Mouse (Mus musculus) adrenal gland, postnatal 4 days (tissue): ENCODE data around the gene Mybbp1a. TPM values are rescaled to one million over a fixed set of nuclear protein-coding genes. Genes with fewer than 3 reads are reported as not detected.
A peak's percentile ranks its signal among the peaks of the same experiment; 100 is the strongest.

Experiments
- DNase-seq, 2 experiments: peaks; one replicate each; pipeline ENCODE4 v3.0.0; 2021 to 2022; ENCODE audit warnings: low spot score in 2 of 2, mixed read lengths in 2 of 2
- total RNA-seq, 2 experiments: library from RNA; stranded (reverse); gene quantifications; 2 replicates each; pipeline ENCODE4 v1.2.3; 2021

The Mybbp1a gene
- total RNA-seq, 2 experiments from 2014 or later = 118 to 119 TPM

- no peak for DNase-seq
Observed at GRCm38 (mm10) chr11:72476074-72476625, 35.0 kb downstream of the Mybbp1a start.

DNA sequence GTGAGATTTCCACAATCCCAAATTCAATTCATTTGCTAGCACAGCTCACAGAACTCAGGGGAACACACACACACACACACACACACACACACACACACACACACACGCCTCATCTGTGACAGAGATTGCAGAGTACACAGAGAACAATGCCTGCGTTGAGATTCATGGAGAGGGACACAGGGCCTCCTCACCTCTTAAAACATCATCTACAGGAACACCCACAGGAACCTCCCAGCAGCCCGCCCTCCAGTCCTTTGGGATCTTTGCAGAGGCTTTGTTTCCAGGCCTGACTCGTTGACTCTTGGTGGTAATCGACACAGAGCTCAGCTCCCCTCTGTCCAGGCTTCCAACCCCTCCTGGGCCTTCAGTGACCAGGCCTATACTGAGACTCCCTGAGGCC is 36.0 kb downstream of the Mybbp1a start:
- DNase-seq = no peak

DNA sequence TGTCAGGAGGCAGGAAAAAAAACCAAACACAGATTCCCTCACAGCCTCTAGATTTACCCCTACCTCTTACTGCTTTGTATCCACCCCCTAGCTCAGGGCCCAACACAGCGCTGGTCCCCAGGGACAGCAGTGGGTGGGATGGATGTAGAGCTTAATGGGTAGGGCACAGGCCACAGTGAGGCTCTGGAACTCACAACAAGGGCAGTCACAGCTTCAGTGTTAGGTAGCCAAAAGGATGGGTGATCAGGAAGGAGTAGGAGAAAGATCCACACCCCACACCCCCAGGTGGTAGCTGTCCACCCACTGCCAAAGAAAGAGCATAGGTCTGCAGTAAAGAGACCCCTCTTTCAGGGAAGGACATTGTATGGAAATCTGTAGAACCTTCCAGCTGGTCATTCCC is 36.5 kb downstream of the Mybbp1a start:
- no peak for DNase-seq

GRCm38 (mm10) chr11:72478228-72478627 is 37.1 kb downstream of the Mybbp1a start:
- no peak for DNase-seq

DNA sequence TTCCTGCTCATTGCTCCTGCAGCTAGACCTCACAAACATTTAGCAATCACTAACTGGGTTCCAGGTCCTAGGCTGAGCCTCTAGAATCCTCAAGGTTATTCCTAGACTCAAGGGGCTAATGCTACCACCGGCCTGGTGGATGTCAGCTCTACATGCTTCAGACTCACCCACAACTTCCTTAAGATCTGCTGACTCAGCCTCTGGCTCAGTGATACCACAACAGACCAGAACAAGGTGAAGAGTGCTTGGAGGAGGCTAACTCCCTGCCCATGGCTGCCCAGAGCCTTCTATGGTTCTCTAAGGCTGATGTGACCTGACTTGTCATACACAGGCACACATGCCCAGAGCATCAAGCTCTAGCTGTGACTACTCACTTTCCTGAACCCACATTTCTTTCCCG is 38.3 kb downstream of the Mybbp1a start:
- no peak for DNase-seq

- DNase-seq = no peak
Observed at GRCm38 (mm10) chr11:72481313-72481712, 40.2 kb downstream of the Mybbp1a start.

- DNase-seq = no peak
Observed at GRCm38 (mm10) chr11:72481952-72482351, 40.8 kb downstream of the Mybbp1a start.

DNA sequence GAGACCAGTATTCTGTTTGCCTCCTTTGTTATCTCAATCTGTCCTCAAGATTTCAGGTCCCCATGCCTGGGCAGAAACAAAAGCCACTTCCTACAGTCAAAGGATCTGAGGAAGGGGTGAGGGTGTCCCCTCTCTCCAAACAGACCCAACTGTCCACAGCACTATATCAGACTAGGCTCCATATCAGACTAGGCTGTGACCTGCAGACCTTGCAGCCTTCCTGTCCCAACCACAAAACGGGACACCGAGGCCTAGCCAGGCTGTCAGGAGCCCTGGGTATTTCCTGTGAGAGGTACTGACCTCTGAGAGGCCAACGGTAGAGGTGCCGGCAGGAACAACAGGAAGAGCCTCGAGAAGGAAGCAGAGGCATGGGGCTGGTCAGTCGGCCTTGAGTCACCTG is 43.4 kb downstream of the Mybbp1a start:
- no peak for DNase-seq

- DNase-seq = no peak
Observed at GRCm38 (mm10) chr11:72485157-72485556, 44.0 kb downstream of the Mybbp1a start.

GRCm38 (mm10) chr11:72485960-72486359 is 44.8 kb downstream of the Mybbp1a start:
- no peak for DNase-seq

DNA sequence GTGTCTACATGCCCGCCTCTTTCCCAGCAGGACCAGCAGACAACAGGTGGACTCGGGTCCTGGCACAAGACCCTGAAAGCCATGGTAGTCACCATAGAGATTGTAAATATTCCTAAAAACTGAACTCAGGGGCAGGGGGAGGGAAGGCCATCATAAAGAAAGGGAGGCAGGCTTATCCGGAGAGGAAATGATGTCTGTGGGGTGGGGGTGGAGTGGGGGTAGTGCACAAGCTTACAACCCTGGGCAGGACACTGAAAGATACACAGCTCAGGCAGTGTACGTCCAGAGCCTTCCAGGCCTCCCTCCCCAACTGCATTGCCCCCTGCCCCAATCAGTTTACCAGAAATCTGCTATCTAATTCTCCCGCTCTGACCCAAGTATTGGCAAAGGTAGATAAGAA is 46.0 kb downstream of the Mybbp1a start:
- DNase-seq = no peak

DNA sequence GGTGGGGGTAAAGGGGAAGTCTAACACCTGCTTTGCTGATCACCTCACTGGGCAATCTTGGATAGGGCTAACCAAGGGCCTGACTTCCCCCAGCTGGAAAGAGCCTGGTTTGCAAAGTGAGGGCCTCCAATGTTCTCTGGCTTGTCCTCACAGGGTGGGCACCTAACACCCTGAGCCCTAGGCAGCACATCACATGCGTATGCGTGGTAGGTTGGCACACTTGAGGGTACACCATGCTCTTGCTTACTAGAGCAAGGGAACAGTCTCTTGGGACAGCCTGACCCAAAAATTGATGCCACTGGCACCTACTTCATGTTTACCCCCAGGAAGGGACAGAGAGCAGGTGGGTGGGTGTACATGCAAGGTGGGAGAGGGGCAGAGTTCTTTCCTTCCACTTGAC is 46.6 kb downstream of the Mybbp1a start:
- no peak for DNase-seq

GRCm38 (mm10) chr11:72488753-72489271 is 47.7 kb downstream of the Mybbp1a start:
- DNase-seq = no peak

DNA sequence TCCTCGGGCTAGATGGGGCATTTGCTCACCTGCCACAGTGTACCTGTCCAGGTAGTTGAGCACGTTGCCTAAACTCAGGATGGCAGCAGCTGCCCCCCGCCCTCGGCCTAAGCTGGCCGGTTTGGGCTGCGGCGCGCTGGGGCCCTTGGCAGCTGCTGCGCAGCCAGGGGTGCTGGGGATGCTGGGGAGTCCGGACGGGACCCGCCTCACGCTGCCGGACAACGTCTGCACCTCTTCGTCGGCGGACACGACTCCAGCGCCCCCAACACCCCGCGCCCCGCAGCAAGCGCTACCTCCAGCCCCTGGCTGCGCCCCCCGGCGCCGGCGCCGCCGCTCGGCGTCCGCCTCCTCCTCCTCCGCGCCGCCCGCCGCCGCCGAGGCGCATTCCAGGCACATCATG is 48.2 kb downstream of the Mybbp1a start:
- DNase-seq = no peak

- DNase-seq = peak; percentile 65 to 71
Observed at GRCm38 (mm10) chr11:72489881-72490301, 48.7 kb downstream of the Mybbp1a start, which contains the start of gene Spns2. Gene Spns2, minus strand, starts transcription at chr11:72489904.

GRCm38 (mm10) chr11:72491130-72491960 is 50.2 kb downstream of the Mybbp1a start:
- no peak for DNase-seq

DNA sequence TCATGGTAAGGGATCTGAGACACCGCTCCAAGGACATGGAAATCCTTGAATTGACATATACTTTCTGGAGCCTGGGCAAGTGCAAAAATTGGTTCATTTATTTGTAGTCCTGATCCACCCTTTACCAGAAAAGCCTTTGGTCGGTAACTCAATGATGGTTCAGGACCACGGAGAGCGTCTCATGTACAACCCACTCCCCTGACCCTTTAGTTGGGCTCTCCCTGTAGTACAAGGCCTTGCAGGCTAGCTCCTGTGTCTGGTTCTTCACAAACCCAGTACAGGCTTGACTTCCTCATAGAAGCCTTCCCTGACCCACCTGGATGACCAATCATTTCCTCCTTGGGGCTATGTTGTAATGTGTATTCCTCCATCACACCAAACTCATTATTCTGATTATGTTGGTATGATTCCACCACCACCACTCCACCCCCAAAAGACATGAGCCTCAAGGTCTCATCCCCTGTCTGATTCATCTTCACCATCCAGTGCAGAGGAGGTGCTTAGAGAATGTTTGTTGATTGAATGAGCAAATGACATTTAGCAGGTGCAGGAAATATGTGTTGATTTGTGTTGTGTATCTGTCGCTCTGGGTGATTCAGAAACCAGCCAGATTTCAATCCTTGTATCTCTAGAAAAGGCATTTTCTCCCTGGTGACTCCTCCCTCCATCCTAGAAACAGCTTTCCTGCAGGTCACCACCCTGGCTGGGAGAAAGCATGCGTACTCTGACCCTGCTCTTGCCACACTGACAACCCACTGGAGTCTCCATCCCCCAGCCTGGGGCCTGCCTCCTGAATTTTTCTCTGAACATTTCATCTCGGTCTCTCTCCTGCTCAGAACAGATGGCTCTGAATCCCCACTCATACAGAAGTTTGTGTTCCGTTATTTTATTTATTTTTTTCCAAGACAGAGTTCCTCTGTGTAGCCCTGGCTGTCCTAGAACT is 53.2 kb downstream of the Mybbp1a start:
- DNase-seq = no peak

DNA sequence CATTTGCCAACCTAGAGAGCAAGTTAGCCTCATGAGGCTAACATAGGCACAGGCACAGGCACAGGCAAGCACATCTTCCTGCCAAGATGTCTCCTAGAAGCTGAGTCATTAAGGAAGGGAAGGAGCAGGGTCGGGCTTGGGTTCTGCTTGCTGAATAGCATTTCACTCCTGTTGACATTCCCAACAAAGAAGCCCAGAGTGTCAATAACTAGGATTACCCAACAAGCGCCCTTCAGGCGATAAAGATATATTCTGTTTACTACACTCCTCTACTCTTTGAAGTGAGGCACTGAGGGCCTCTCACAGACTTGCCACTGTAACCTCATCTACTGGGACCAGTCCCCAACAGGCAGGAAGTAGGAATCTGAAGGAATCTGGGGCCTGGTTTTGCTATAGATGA is 54.9 kb downstream of the Mybbp1a start:
- no peak for DNase-seq

DNA sequence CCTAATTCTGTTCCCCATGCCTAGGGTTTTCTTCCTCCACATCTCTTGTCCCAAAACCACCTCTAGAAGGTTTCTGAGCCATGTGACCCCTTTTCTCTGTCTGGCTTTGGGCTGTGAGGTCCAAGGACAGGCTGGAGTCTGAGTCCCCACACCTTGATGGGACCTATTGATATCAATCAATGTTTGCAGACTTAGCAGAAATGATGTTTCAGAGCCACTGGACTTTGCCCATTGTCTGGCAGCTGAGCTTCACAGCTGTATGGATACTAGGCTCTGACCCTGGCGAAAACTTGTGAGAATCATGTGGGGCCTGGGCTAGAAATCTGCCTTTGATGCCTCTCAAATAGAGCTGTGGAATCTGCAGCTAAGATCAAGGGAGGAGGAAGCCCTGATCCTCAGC is 55.6 kb downstream of the Mybbp1a start:
- no peak for DNase-seq

- DNase-seq = no peak
Observed at GRCm38 (mm10) chr11:72497367-72497766, 56.2 kb downstream of the Mybbp1a start.

- DNase-seq = no peak
Observed at GRCm38 (mm10) chr11:72500139-72500538, 59.0 kb downstream of the Mybbp1a start.
